Mouse (Mus musculus) stomach, embryonic 16.5 days (tissue): ENCODE data around the gene Fam227b. TPM values are rescaled to one million over a fixed set of nuclear protein-coding genes. Genes with fewer than 3 reads are reported as not detected.

ENCODE experiments used
- ATAC-seq: fragments of 200-750 bp; cut with Nextera tagmentation; 2 replicates; pipeline ENCODE4 v1.8.0; 2017; ENCODE audit warnings: moderate number of reproducible peaks, moderate TSS enrichment; ENCODE audit not compliant: insufficient read depth, low FRiP score
- H3K27ac ChIP-seq: fragments of 300-500 bp; sonication (generic); 2 replicates; pipeline ENCODE4 v1.5.1; 2014; ENCODE audit warnings: low read length
- H3K27me3 ChIP-seq: fragments of 300-500 bp; sonication (generic); 2 replicates; pipeline ENCODE4 v1.6.1; 2014; ENCODE audit warnings: low read length, control low read depth, mixed read lengths; ENCODE audit not compliant: control insufficient read depth, insufficient read depth
- H3K36me3 ChIP-seq: fragments of 300-500 bp; sonication (generic); 2 replicates; pipeline ENCODE4 v1.6.1; 2014; ENCODE audit warnings: low read length; ENCODE audit not compliant: control insufficient read depth, insufficient read depth
- H3K4me1 ChIP-seq: fragments of 300-500 bp; sonication (generic); 2 replicates; pipeline ENCODE4 v1.6.1; 2014; ENCODE audit warnings: low read length, control low read depth, mixed read lengths; ENCODE audit not compliant: control insufficient read depth, insufficient read depth
- H3K4me2 ChIP-seq: fragments of 300-500 bp; sonication (generic); 2 replicates; pipeline ENCODE4 v1.6.1; 2014; ENCODE audit warnings: low read depth, low read length, mixed read lengths
- H3K4me3 ChIP-seq: fragments of 300-500 bp; sonication (generic); replicated peaks from 2 replicates; pipeline ENCODE4 v1.5.1; 2014; ENCODE audit warnings: mild to moderate bottlenecking, low read length
- H3K9ac ChIP-seq: fragments of 300-500 bp; sonication (generic); 2 replicates; pipeline ENCODE4 v1.6.1; 2014; ENCODE audit warnings: low read length
- H3K9me3 ChIP-seq: fragments of 300-500 bp; sonication (generic); replicated peaks from 2 replicates; pipeline ENCODE4 v1.6.1; 2016; ENCODE audit warnings: low read length, control low read depth; ENCODE audit not compliant: control insufficient read depth
- WGBS: fragments of 180-500 bp; shearing (Covaris S2); extraction: QIAGEN DNeasy Blood & Tissue Kit; methylation state at CpG from one replicate; pipeline ENCODE4 v1.1.7; 2014; 5-methylcytosine and 5-hydroxymethylcytosine counted together
- polyA plus RNA-seq: library from polyadenylated mRNA; unstranded; fragments of >200 nt; fragmentation: Nextera tagmentation; extraction: Ambion mirVana; gene quantifications from 2 replicates; pipeline ENCODE4 v1.2.1, GENCODE M21; 2015

Fam227b gene
- polyA plus RNA-seq, 1 experiment from 2014 or later: not detected

- no peaks in the 10 kb centered on the region for H3K36me3 ChIP-seq
- no peak overlapping the region for H3K4me3 ChIP-seq
- H3K27me3 ChIP-seq: no peaks in the 10 kb centered on the region
- no peaks in the 10 kb centered on the region for H3K9me3 ChIP-seq
- no peak overlapping the region for H3K4me2 ChIP-seq
- WGBS: 65% methylated on average over 8 of the region's 8 CpGs
- peaks cover 8% of the 10 kb centered on the region; the same call in 1 of the 2 replicates for H3K4me1 ChIP-seq
- H3K9ac ChIP-seq: no peak overlapping the region; the same call in 1 of the 2 replicates
- ATAC-seq: no peak
- H3K27ac ChIP-seq: no peak overlapping the region
These were observed 118.5 kb downstream of the Fam227b start for GRCm38 (mm10) chr2:126033114-126033972.

GRCm38 (mm10) chr2:126031186-126031900 is 120.5 kb downstream of the Fam227b start:
- H3K27ac ChIP-seq: peak overlapping the region; percentile 68
- H3K36me3 ChIP-seq: no peaks in the 10 kb centered on the region
- ATAC-seq: peak; percentile 77; the same call in 1 of the 2 replicates

GRCm38 (mm10) chr2:126015763-126016473 is 135.9 kb downstream of the Fam227b start:
- Histone ChIP-seq H3K27ac (no peak overlapping the region), H3K4me2 (no peak overlapping the region), H3K27me3 (no peaks in the 10 kb centered on the region), H3K9ac (no peak overlapping the region), H3K4me1 (no peaks in the 10 kb centered on the region), H3K4me3 (no peak overlapping the region), H3K9me3 (no peaks in the 10 kb centered on the region), H3K36me3 (no peaks in the 10 kb centered on the region)
- no peak for ATAC-seq
- 57% methylated on average over 3 of the region's 3 CpGs for WGBS

More at GRCm38 (mm10) chr2:126031186-126031900, 120.5 kb downstream of the Fam227b start:
- no peaks in the 10 kb centered on the region for H3K27me3 ChIP-seq
- H3K4me1 ChIP-seq: peaks cover 8% of the 10 kb centered on the region; the same call in 1 of the 2 replicates
- H3K4me2 ChIP-seq: no peak overlapping the region
- 30% methylated on average over 8 of the region's 8 CpGs for WGBS
- no peak overlapping the region for H3K9ac ChIP-seq
- H3K9me3 ChIP-seq: no peaks in the 10 kb centered on the region
- H3K4me3 ChIP-seq: no peak overlapping the region

GRCm38 (mm10) chr2:126014989-126015710 is 136.7 kb downstream of the Fam227b start:
- H3K4me3 ChIP-seq: no peak overlapping the region
- H3K9ac ChIP-seq: no peak overlapping the region
- no peak overlapping the region for H3K27ac ChIP-seq
- WGBS: 51% methylated on average over 12 of the region's 12 CpGs
- no peaks in the 10 kb centered on the region for H3K4me1 ChIP-seq
- no peaks in the 10 kb centered on the region for H3K36me3 ChIP-seq
- no peaks in the 10 kb centered on the region for H3K9me3 ChIP-seq
- H3K4me2 ChIP-seq: no peak overlapping the region
- no peak for ATAC-seq
- H3K27me3 ChIP-seq: no peaks in the 10 kb centered on the region

- Histone ChIP-seq H3K27me3 (no peaks in the 10 kb centered on the region), H3K36me3 (no peaks in the 10 kb centered on the region), H3K4me3 (no peak overlapping the region), H3K4me1 (no peaks in the 10 kb centered on the region), H3K27ac (no peak overlapping the region), H3K9ac (no peak overlapping the region), H3K9me3 (no peaks in the 10 kb centered on the region), H3K4me2 (no peak overlapping the region)
- no peak for ATAC-seq
- WGBS: 82% methylated on average over 2 of the region's 2 CpGs
These were observed 145.1 kb downstream of the Fam227b start for GRCm38 (mm10) chr2:126006742-126007141.

- Histone ChIP-seq H3K4me1 (no peaks in the 10 kb centered on the region), H3K27ac (no peak overlapping the region), H3K9me3 (no peaks in the 10 kb centered on the region), H3K4me2 (no peak overlapping the region), H3K9ac (no peak overlapping the region), H3K4me3 (no peak overlapping the region), H3K27me3 (no peaks in the 10 kb centered on the region), H3K36me3 (no peaks in the 10 kb centered on the region)
- 0 out of 2 replicates have a peak, but pooled peaks have one; percentile 21 for ATAC-seq
- WGBS: 37% methylated on average over 3 of the region's 3 CpGs
These were observed 145.7 kb downstream of the Fam227b start for GRCm38 (mm10) chr2:126006088-126006487.

- H3K4me2 ChIP-seq: no peak overlapping the region
- 57% methylated on average over 5 of the region's 5 CpGs for WGBS
- no peaks in the 10 kb centered on the region for H3K4me1 ChIP-seq
- H3K9me3 ChIP-seq: no peaks in the 10 kb centered on the region
- no peak overlapping the region for H3K4me3 ChIP-seq
- no peak for ATAC-seq
- H3K9ac ChIP-seq: no peak overlapping the region
- no peaks in the 10 kb centered on the region for H3K36me3 ChIP-seq
- H3K27me3 ChIP-seq: no peaks in the 10 kb centered on the region
- no peak overlapping the region for H3K27ac ChIP-seq
These were observed 149.5 kb downstream of the Fam227b start for GRCm38 (mm10) chr2:126002291-126002690.

- no peaks in the 10 kb centered on the region for H3K27me3 ChIP-seq
- no peak for ATAC-seq
- no peak overlapping the region for H3K4me2 ChIP-seq
- no peak overlapping the region for H3K9ac ChIP-seq
- H3K4me3 ChIP-seq: no peak overlapping the region
- WGBS: 58% methylated on average over 5 of the region's 5 CpGs
- H3K4me1 ChIP-seq: peaks cover 7% of the 10 kb centered on the region
- no peaks in the 10 kb centered on the region for H3K9me3 ChIP-seq
- H3K36me3 ChIP-seq: no peaks in the 10 kb centered on the region
- no peak overlapping the region for H3K27ac ChIP-seq
These were observed 175.9 kb downstream of the Fam227b start for GRCm38 (mm10) chr2:125975808-125976345.
